Mouse (Mus musculus): ENCODE measurements around the gene Srrm3. TPM values are rescaled to one million over a fixed set of nuclear protein-coding genes. Genes with fewer than 3 reads are reported as not detected.

Srrm3 gene
- not detected in 2 replicates for polyA plus RNA-seq (2012)

DNA sequence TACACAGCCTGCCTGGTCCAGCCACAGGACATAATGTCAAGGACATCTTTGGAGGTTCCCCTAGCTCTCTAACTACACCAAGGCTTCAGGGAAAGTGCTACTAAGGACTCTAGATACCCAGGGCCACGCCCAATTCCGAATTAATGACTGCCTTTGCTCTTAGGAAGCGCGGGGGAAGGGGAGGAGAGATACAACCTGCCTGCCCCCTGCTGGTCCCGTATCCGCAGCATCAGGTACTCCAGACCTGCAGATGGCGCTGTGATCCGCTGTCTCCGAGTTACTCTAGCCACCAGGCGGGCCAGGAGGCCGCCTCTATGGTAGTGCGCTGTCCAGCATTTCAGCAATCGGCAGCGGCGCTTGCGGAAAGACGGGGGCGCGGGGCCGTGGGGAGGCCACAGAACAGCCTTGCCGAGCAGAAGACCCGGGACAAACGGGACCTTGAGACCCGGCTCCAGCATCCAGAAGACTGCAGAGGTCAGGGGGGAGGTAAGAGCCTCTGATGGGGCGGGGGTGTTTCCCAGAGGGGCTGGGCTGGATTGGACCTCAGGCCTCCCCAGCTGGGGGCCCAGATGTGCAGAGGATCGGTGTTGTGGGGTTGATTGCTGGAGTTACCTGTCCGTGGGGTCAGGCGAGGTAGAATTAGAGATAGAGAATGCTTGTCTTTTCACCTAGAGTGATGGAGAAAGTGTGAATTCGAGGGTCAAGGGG lies at the start of gene Srrm3:
Gene Srrm3, plus strand, starts transcription at position 336 of the 708 bp plus-strand sequence.

GRCm38 (mm10) chr5:135777796-135778470 lies 28.8 kb upstream of the Srrm3 start, which contains the start of gene Styxl1:
Styxl1 (minus strand) TSS chr5:135778385.

GRCm38 (mm10) chr5:135778471-135779445 lies 27.9 kb upstream of the Srrm3 start, which contains the start of gene Mdh2:
Mdh2 (plus strand) TSS chr5:135778480.

GRCm38 (mm10) chr5:135887675-135888102 lies 81.0 kb downstream of the Srrm3 start, which contains the start of gene Hspb1:
Hspb1 (plus strand) TSS chr5:135887919.

Other genes with a start within 250 kb of the Srrm3 start
- gene Ccl26, start 243.3 kb upstream of the Srrm3 start, polyA plus RNA-seq (2012): not detected in 2 replicates
- gene Ccl24, start 233.8 kb upstream of the Srrm3 start, polyA plus RNA-seq (2012): 0.23 TPM in 1 of 2 replicates, not detected in the other
- gene Rhbdd2, start 174.3 kb upstream of the Srrm3 start, polyA plus RNA-seq (2012): 20.0 and 25.5 TPM in 2 replicates
- 89.2 and 125 TPM in 2 replicates for gene Por, start 136.9 kb upstream of the Srrm3 start, polyA plus RNA-seq (2012)
- 10.9 and 15.3 TPM in 2 replicates for gene Tmem120a, start 62.4 kb upstream of the Srrm3 start, polyA plus RNA-seq (2012)
- not detected in 2 replicates for gene Styxl1, start 28.5 kb upstream of the Srrm3 start, polyA plus RNA-seq (2012)
- gene Mdh2, start 28.4 kb upstream of the Srrm3 start, polyA plus RNA-seq (2012): 567 and 689 TPM in 2 replicates
- 8.6 and 22.1 TPM in 2 replicates for gene Hspb1, start 81.0 kb downstream of the Srrm3 start, polyA plus RNA-seq (2012)
- 122 and 135 TPM in 2 replicates for gene Ywhag, start 127.7 kb downstream of the Srrm3 start, polyA plus RNA-seq (2012)
- gene Ssc4d, start 167.6 kb downstream of the Srrm3 start, polyA plus RNA-seq (2012): 0.57 and 1.4 TPM in 2 replicates
- gene Zp3, start 173.2 kb downstream of the Srrm3 start, polyA plus RNA-seq (2012): not detected in 2 replicates
- gene Dtx2, start 187.9 kb downstream of the Srrm3 start, polyA plus RNA-seq (2012): 28.3 and 32.0 TPM in 2 replicates
- not detected in 2 replicates for gene Upk3b, start 231.6 kb downstream of the Srrm3 start, polyA plus RNA-seq (2012)
- gene Upk3bl, start 247.6 kb downstream of the Srrm3 start, polyA plus RNA-seq (2012): 1.6 TPM in 2 replicates

Data from megakaryocyte-erythroid progenitor cell, adult 5 weeks (primary cell).